In the genomic region with DNA sequence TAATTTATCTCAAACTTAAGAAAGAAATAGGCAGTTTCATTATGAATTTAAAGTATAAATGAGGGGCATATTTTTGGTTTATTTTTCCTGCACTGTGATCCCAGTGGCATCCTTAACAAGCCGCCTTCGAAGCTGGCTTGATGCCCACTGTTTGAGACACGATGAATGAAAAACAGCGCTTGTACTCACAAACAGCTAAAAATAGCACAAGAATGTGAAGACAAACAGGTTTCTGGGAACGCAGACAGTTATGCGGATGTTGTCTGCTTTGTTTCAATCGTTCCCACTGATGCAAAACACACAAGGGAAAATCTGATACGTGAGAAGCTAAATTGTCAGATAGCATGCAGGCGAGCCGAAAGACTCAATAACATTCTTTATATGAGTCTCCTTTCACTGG, we compare ENCODE assay signal across 8 mouse cellular contexts.
DNase-seq lines count a peak whose midpoint lies in the region; ATAC-seq and TF ChIP-seq lines count a peak whose summit lies in the region.

No protein-coding gene starts in this region.

- no peak overlapping the region for H3K27ac ChIP-seq in gastrocnemius, adult 2 months
- no peak overlapping the region for H3K27ac ChIP-seq in neural tube, embryonic 13.5 days (replicated peaks)
- no peak overlapping the region for H3K27ac ChIP-seq in heart, embryonic 16.5 days (ENCODE audit: low read length)
- H3K27ac ChIP-seq in midbrain, postnatal 0 days (ENCODE audit: low read depth, low read length), result no peak overlapping the region

- H3K27me3 ChIP-seq in neural tube, embryonic 13.5 days, result no peaks in the 10 kb centered on the region
- H3K27me3 ChIP-seq in heart, embryonic 16.5 days (ENCODE audit: control insufficient read depth, insufficient read depth, low read length), result no peaks in the 10 kb centered on the region
- no peaks in the 10 kb centered on the region; the same call in 1 of the 2 replicates for H3K27me3 ChIP-seq in midbrain, postnatal 0 days (ENCODE audit: insufficient read depth, low read length)

- no peaks in the 10 kb centered on the region for H3K36me3 ChIP-seq in neural tube, embryonic 13.5 days
- H3K36me3 ChIP-seq in heart, embryonic 16.5 days (ENCODE audit: control insufficient read depth, insufficient read depth), result no peaks in the 10 kb centered on the region
- no peaks in the 10 kb centered on the region for H3K36me3 ChIP-seq in midbrain, postnatal 0 days (ENCODE audit: insufficient read depth, low read length)

- peak overlapping the region; percentile 40 for H3K4me3 ChIP-seq in gastrocnemius, adult 2 months
- H3K4me3 ChIP-seq in neural tube, embryonic 13.5 days, result no peak overlapping the region
- peak overlapping the region; percentile 33 for H3K4me3 ChIP-seq in heart, embryonic 16.5 days (ENCODE audit: low read length)
- 0 out of 2 replicates have a peak overlapping the region, but pooled peaks have one; percentile 3 for H3K4me3 ChIP-seq in midbrain, postnatal 0 days (ENCODE audit: low read depth, low read length)

- H3K4me1 ChIP-seq in neural tube, embryonic 13.5 days (replicated peaks), result peaks cover 25% of the 10 kb centered on the region
- H3K4me1 ChIP-seq in heart, embryonic 16.5 days (ENCODE audit: control insufficient read depth, insufficient read depth, low read length), result peaks cover 6% of the 10 kb centered on the region
- H3K4me1 ChIP-seq in midbrain, postnatal 0 days (ENCODE audit: insufficient read depth, low read length), result no peaks in the 10 kb centered on the region

- H3K9me3 ChIP-seq in neural tube, embryonic 13.5 days, result no peaks in the 10 kb centered on the region
- H3K9me3 ChIP-seq in heart, embryonic 16.5 days (replicated peaks; ENCODE audit: control insufficient read depth, low read length), result no peaks in the 10 kb centered on the region
- no peaks in the 10 kb centered on the region for H3K9me3 ChIP-seq in midbrain, postnatal 0 days (ENCODE audit: low read length)

- ATAC-seq in neural tube, embryonic 13.5 days (ENCODE audit: low read depth), result no peak
- no peak for ATAC-seq in heart, embryonic 16.5 days (replicated peaks; ENCODE audit: extremely low read depth, insufficient read depth, low FRiP score)
- no peak for ATAC-seq in midbrain, postnatal 0 days (ENCODE audit: low FRiP score)
- no peak for ATAC-seq in monocyte, adult 5-6 weeks (replicated peaks; ENCODE audit: insufficient number of reproducible peaks, low FRiP score, low TSS enrichment, poor library complexity, severe bottlenecking)
- ATAC-seq in cerebellum, adult (ENCODE audit: insufficient number of reproducible peaks, low FRiP score, low TSS enrichment), result no peak

- WGBS in neural tube, embryonic 13.5 days, result 55% methylated on average over 10 of the region's 10 CpGs
- 16% methylated on average over 10 of the region's 10 CpGs for WGBS in heart, embryonic 16.5 days
- 40% methylated on average over 10 of the region's 10 CpGs for WGBS in midbrain, postnatal 0 days

- DNase-seq in gastrocnemius, adult 2 months, result no peak
- DNase-seq in gastrocnemius, postnatal 36 days, result no peak
- DNase-seq in neural tube, embryonic 10.5 days (ENCODE audit: extremely low spot score, low spot score), result no peak
- DNase-seq in midbrain, postnatal 0 days (ENCODE audit: low spot score), result peak; percentile 61

- no peak for TF ChIP-seq CTCF in gastrocnemius, adult 2 months (IDR thresholded peaks at IDR 0.05)
- no peak for TF ChIP-seq CTCF in midbrain, postnatal 0 days (IDR thresholded peaks at IDR 0.05)

- intact Hi-C loops in gastrocnemius, adult 2 months (cut with DNase I), result no loop called here
- intact Hi-C loops in gastrocnemius, postnatal 36 days (cut with DNase I), result no loop called here

- H3K4me2 ChIP-seq in neural tube, embryonic 13.5 days, result peak overlapping the region; percentile 35
- H3K4me2 ChIP-seq in heart, embryonic 16.5 days (ENCODE audit: low read depth, low read length), result peak overlapping the region; percentile 55
- H3K4me2 ChIP-seq in midbrain, postnatal 0 days (ENCODE audit: low read depth, low read length, poor library complexity, severe bottlenecking), result peak overlapping the region; percentile 3

- H3K9ac ChIP-seq in neural tube, embryonic 13.5 days, result no peak overlapping the region
- no peak overlapping the region for H3K9ac ChIP-seq in heart, embryonic 16.5 days (ENCODE audit: low read length)
- no peak overlapping the region for H3K9ac ChIP-seq in midbrain, postnatal 0 days (replicated peaks; ENCODE audit: low read length, poor library complexity, severe bottlenecking)

Comparison
In these comparisons a context has a peak if more than half of its experiments do, and no peak if none do; other contexts are left out.
1. H3K4me2 ChIP-seq: peak in every context shown above with its lines; median percentile 55 in heart, embryonic 16.5 days; 35 in neural tube, embryonic 13.5 days; 3 in midbrain, postnatal 0 days.